Mouse (Mus musculus) cerebellum, adult 8-10 months (tissue): ENCODE data around the gene Crebzf.

Experiments used
- DNase-seq: peaks from one replicate; pipeline ENCODE4 v3.0.0; 2022

Gene Crebzf

GRCm38 (mm10) chr7:90482607-90483006 lies 40.1 kb downstream of the Crebzf start:
- DNase-seq: no peak
